Mouse (Mus musculus): ENCODE results near the gene Plekhg1. TPM values are rescaled to one million over a fixed set of nuclear protein-coding genes. Genes with fewer than 3 reads are reported as not detected.

Plekhg1 gene
- polyA plus RNA-seq, 1 experiment, result 0.43 TPM

- Histone ChIP-seq H3K4me1 (no peaks in the 10 kb centered on the region), H3K36me3 (replicated peaks; ENCODE audit: low read length) (no peaks in the 10 kb centered on the region), H3K4me3 (replicated peaks) (no peak overlapping the region), H3K9me3 (no peaks in the 10 kb centered on the region), H3K27me3 (replicated peaks) (no peaks in the 10 kb centered on the region)
- TF ChIP-seq GATA1 (IDR thresholded peaks at IDR 0.05; ENCODE audit: borderline replicate concordance, low read length), result no peak
- no peak for TF ChIP-seq FLI1 (IDR thresholded peaks at IDR 0.05; ENCODE audit: low read length)
These were observed 160.3 kb downstream of the Plekhg1 start for GRCm38 (mm10) chr10:3900416-3900956.

GRCm38 (mm10) chr10:3905747-3906146 is 165.6 kb downstream of the Plekhg1 start:
- TF ChIP-seq GATA1 (IDR thresholded peaks at IDR 0.05; ENCODE audit: borderline replicate concordance, low read length) (no peak), FLI1 (IDR thresholded peaks at IDR 0.05; ENCODE audit: low read length) (no peak)
- H3K36me3 ChIP-seq (replicated peaks; ENCODE audit: low read length), result no peaks in the 10 kb centered on the region
- no peaks in the 10 kb centered on the region for H3K4me1 ChIP-seq
- H3K9me3 ChIP-seq, result no peaks in the 10 kb centered on the region
- H3K4me3 ChIP-seq (replicated peaks), result no peak overlapping the region
- no peaks in the 10 kb centered on the region for H3K27me3 ChIP-seq (replicated peaks)

- H3K36me3 ChIP-seq (replicated peaks; ENCODE audit: low read length), result no peaks in the 10 kb centered on the region
- TF ChIP-seq GATA1 (IDR thresholded peaks at IDR 0.05; ENCODE audit: borderline replicate concordance, low read length) (no peak), FLI1 (IDR thresholded peaks at IDR 0.05; ENCODE audit: low read length) (no peak)
These were observed 173.9 kb downstream of the Plekhg1 start for GRCm38 (mm10) chr10:3914104-3914503.

GRCm38 (mm10) chr10:3920368-3921152 is 180.4 kb downstream of the Plekhg1 start:
- Histone ChIP-seq H3K9me3 (0 out of 2 replicates have a peak, but pooled peaks cover 4% of the 10 kb centered on the region), H3K27me3 (replicated peaks) (no peaks in the 10 kb centered on the region), H3K36me3 (replicated peaks; ENCODE audit: low read length) (no peaks in the 10 kb centered on the region), H3K4me1 (no peaks in the 10 kb centered on the region), H3K4me3 (replicated peaks) (no peak overlapping the region)
- no peak for TF ChIP-seq GATA1 (IDR thresholded peaks at IDR 0.05; ENCODE audit: borderline replicate concordance, low read length)
- no peak for TF ChIP-seq FLI1 (IDR thresholded peaks at IDR 0.05; ENCODE audit: low read length)

More at GRCm38 (mm10) chr10:3914104-3914503, 173.9 kb downstream of the Plekhg1 start:
- H3K9me3 ChIP-seq, result no peaks in the 10 kb centered on the region
- no peaks in the 10 kb centered on the region for H3K4me1 ChIP-seq
- no peak overlapping the region for H3K4me3 ChIP-seq (replicated peaks)
- no peaks in the 10 kb centered on the region for H3K27me3 ChIP-seq (replicated peaks)

GRCm38 (mm10) chr10:3928008-3928545 is 187.9 kb downstream of the Plekhg1 start:
- Histone ChIP-seq H3K36me3 (replicated peaks; ENCODE audit: low read length) (no peaks in the 10 kb centered on the region), H3K4me1 (no peaks in the 10 kb centered on the region)

GRCm38 (mm10) chr10:3931831-3932230 is 191.7 kb downstream of the Plekhg1 start:
- no peaks in the 10 kb centered on the region for H3K27me3 ChIP-seq (replicated peaks)
- TF ChIP-seq GATA1 (IDR thresholded peaks at IDR 0.05; ENCODE audit: borderline replicate concordance, low read length) (no peak), FLI1 (IDR thresholded peaks at IDR 0.05; ENCODE audit: low read length) (no peak)
- H3K9me3 ChIP-seq, result peaks cover 11% of the 10 kb centered on the region; the same call in 1 of the 2 replicates
- no peaks in the 10 kb centered on the region for H3K36me3 ChIP-seq (replicated peaks; ENCODE audit: low read length)
- H3K4me3 ChIP-seq (replicated peaks), result no peak overlapping the region
- 0 out of 2 replicates have a peak, but pooled peaks cover under 1% of the 10 kb centered on the region for H3K4me1 ChIP-seq

More at GRCm38 (mm10) chr10:3928008-3928545, 187.9 kb downstream of the Plekhg1 start:
- TF ChIP-seq FLI1 (IDR thresholded peaks at IDR 0.05; ENCODE audit: low read length), result no peak
- no peak for TF ChIP-seq GATA1 (IDR thresholded peaks at IDR 0.05; ENCODE audit: borderline replicate concordance, low read length)
- peaks cover 11% of the 10 kb centered on the region; the same call in 1 of the 2 replicates for H3K9me3 ChIP-seq
- no peak overlapping the region for H3K4me3 ChIP-seq (replicated peaks)
- H3K27me3 ChIP-seq (replicated peaks), result no peaks in the 10 kb centered on the region

GRCm38 (mm10) chr10:3933311-3933940 is 193.3 kb downstream of the Plekhg1 start:
- no peaks in the 10 kb centered on the region for H3K27me3 ChIP-seq (replicated peaks)
- TF ChIP-seq FLI1 (IDR thresholded peaks at IDR 0.05; ENCODE audit: low read length) (no peak), GATA1 (IDR thresholded peaks at IDR 0.05; ENCODE audit: borderline replicate concordance, low read length) (no peak)
- no peaks in the 10 kb centered on the region for H3K36me3 ChIP-seq (replicated peaks; ENCODE audit: low read length)
- H3K4me1 ChIP-seq, result 0 out of 2 replicates have a peak, but pooled peaks cover 2% of the 10 kb centered on the region
- H3K9me3 ChIP-seq, result peaks cover 11% of the 10 kb centered on the region; the same call in 1 of the 2 replicates
- H3K4me3 ChIP-seq (replicated peaks), result no peak overlapping the region

GRCm38 (mm10) chr10:3936864-3937263 is 196.7 kb downstream of the Plekhg1 start:
- Histone ChIP-seq H3K27me3 (replicated peaks) (no peaks in the 10 kb centered on the region), H3K36me3 (replicated peaks; ENCODE audit: low read length) (no peaks in the 10 kb centered on the region), H3K4me3 (replicated peaks) (no peak overlapping the region), H3K9me3 (no peaks in the 10 kb centered on the region; the same call in 1 of the 2 replicates), H3K4me1 (0 out of 2 replicates have a peak, but pooled peaks cover 2% of the 10 kb centered on the region)
- no peak for TF ChIP-seq GATA1 (IDR thresholded peaks at IDR 0.05; ENCODE audit: borderline replicate concordance, low read length)
- no peak for TF ChIP-seq FLI1 (IDR thresholded peaks at IDR 0.05; ENCODE audit: low read length)

GRCm38 (mm10) chr10:3939895-3940595 is 199.9 kb downstream of the Plekhg1 start:
- H3K4me1 ChIP-seq, result peaks cover 2% of the 10 kb centered on the region; the same call in 1 of the 2 replicates
- H3K9me3 ChIP-seq, result no peaks in the 10 kb centered on the region
- no peaks in the 10 kb centered on the region for H3K36me3 ChIP-seq (replicated peaks; ENCODE audit: low read length)
- H3K27me3 ChIP-seq (replicated peaks), result peaks cover 2% of the 10 kb centered on the region
- no peak for TF ChIP-seq FLI1 (IDR thresholded peaks at IDR 0.05; ENCODE audit: low read length)
- no peak for TF ChIP-seq GATA1 (IDR thresholded peaks at IDR 0.05; ENCODE audit: borderline replicate concordance, low read length)
- no peak overlapping the region for H3K4me3 ChIP-seq (replicated peaks)

Measured in megakaryocyte, embryonic 14.5 days (primary cell).